Mouse (Mus musculus) cortical plate, adult 2 months (tissue): ENCODE data around the gene Gzmm.

Experiments
- CTCF ChIP-seq: fragments of 200-500 bp; IDR thresholded peaks from 2 replicates; pipeline ENCODE4 v1.5.1; 2011; ENCODE audit warnings: mild to moderate bottlenecking, control low read depth, low read length; ENCODE audit not compliant: insufficient read depth; ENCODE audit errors: extremely low read depth
- POLR2A ChIP-seq: fragments of 200-500 bp; IDR thresholded peaks from 2 replicates; pipeline ENCODE4 v1.6.1; 2011; ENCODE audit warnings: mild to moderate bottlenecking, low read length, control low read depth; ENCODE audit not compliant: insufficient read depth; ENCODE audit errors: extremely low read depth

DNA sequence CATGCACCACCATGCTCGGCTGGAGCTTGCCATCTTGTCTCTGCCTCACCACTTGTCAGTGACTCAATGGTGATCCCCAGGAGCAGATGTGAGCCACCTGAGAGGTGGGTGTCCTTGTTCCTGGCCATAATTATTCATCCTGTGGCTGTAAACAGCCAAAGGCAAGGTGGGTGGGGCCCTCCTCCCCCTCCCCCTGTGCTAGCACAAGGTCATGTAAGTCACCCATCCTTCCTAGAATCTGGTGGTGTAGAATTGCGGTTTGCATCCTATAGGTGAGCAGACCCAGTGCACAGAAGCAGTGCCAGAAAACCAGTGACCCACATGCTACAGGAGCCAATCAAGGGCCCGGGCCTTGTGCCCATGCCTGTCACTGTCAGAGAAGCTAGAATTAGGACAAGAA lies 15.8 kb upstream of the Gzmm start:
- TF ChIP-seq POLR2A: no peak
- TF ChIP-seq CTCF: no peak
